Mouse (Mus musculus): Measurements from ENCODE around the gene Phkg2. TPM values are rescaled to one million over a fixed set of nuclear protein-coding genes. Genes with fewer than 3 reads are reported as not detected.
A peak's percentile ranks its signal among the peaks of the same experiment; 100 is the strongest.

Phkg2 gene
- polyA plus RNA-seq, 1 experiment from 2014 or later: 59.3 TPM

GRCm38 (mm10) chr7:127586149-127586548, 13.0 kb downstream of the Phkg2 start:
- Histone ChIP-seq H3K9ac (no peak overlapping the region), H3K9me3 (no peaks in the 10 kb centered on the region), H3K36me3 (peaks cover 38% of the 10 kb centered on the region), H3K4me1 (replicated peaks) (peaks cover 20% of the 10 kb centered on the region), H3K4me2 (no peak overlapping the region), H3K4me3 (no peak overlapping the region), H3K27me3 (no peaks in the 10 kb centered on the region), H3K27ac (replicated peaks) (no peak overlapping the region)
- 93% methylated on average over 6 of the region's 6 CpGs for WGBS
- no peak for ATAC-seq (ENCODE audit: low FRiP score, low read depth)

- Histone ChIP-seq H3K9me3 (no peaks in the 10 kb centered on the region), H3K9ac (peak overlapping the region; percentile 46; the same call in 1 of the 2 replicates), H3K4me1 (replicated peaks) (peaks cover 20% of the 10 kb centered on the region), H3K4me2 (peak overlapping the region; percentile 94), H3K27ac (replicated peaks) (0 out of 2 replicates have a peak overlapping the region, but pooled peaks have one; percentile 81), H3K27me3 (no peaks in the 10 kb centered on the region), H3K36me3 (peaks cover 39% of the 10 kb centered on the region), H3K4me3 (peak overlapping the region; percentile 84)
- 69% methylated on average over 5 of the region's 5 CpGs for WGBS
- no peak for ATAC-seq (ENCODE audit: low FRiP score, low read depth)
These were observed 14.1 kb downstream of the Phkg2 start for GRCm38 (mm10) chr7:127587196-127587595.

GRCm38 (mm10) chr7:127588011-127588871, 15.1 kb downstream of the Phkg2 start, which contains the start of the genes Ccdc189 and Rnf40:
Gene Ccdc189, minus strand, starts transcription at chr7:127588595.
Gene Rnf40, plus strand, starts transcription at chr7:127588767.
- peak within 1 kb of the TSS; percentile 84 for H3K4me3 ChIP-seq
- under 1% methylated on average over 50 of the region's 50 CpGs for WGBS
- H3K27ac ChIP-seq (replicated peaks): peak within 1 kb of the TSS; percentile 81
- H3K9ac ChIP-seq: peak within 1 kb of the TSS; percentile 81
- H3K4me1 ChIP-seq (replicated peaks): peaks cover 20% of the 10 kb centered on the region
- H3K36me3 ChIP-seq: peaks cover 39% of the 10 kb centered on the region
- no peaks in the 10 kb centered on the region for H3K27me3 ChIP-seq
- ATAC-seq (ENCODE audit: low FRiP score, low read depth): peak; percentile 97
- H3K9me3 ChIP-seq: no peaks in the 10 kb centered on the region
- H3K4me2 ChIP-seq: peak within 1 kb of the TSS; percentile 94

- Histone ChIP-seq H3K4me2 (peak overlapping the region; percentile 94), H3K4me1 (replicated peaks) (peaks cover 20% of the 10 kb centered on the region), H3K27ac (replicated peaks) (peak overlapping the region; percentile 81), H3K9me3 (no peaks in the 10 kb centered on the region), H3K9ac (peak overlapping the region; percentile 81), H3K36me3 (peaks cover 39% of the 10 kb centered on the region), H3K27me3 (no peaks in the 10 kb centered on the region), H3K4me3 (peak overlapping the region; percentile 84)
- 4% methylated on average over 29 of the region's 29 CpGs for WGBS
- ATAC-seq (ENCODE audit: low FRiP score, low read depth): no peak
These were observed 15.8 kb downstream of the Phkg2 start for GRCm38 (mm10) chr7:127588901-127589300.

GRCm38 (mm10) chr7:127589637-127590036, 16.5 kb downstream of the Phkg2 start:
- no peaks in the 10 kb centered on the region for H3K9me3 ChIP-seq
- no peak for ATAC-seq (ENCODE audit: low FRiP score, low read depth)
- H3K4me1 ChIP-seq (replicated peaks): peaks cover 20% of the 10 kb centered on the region
- H3K36me3 ChIP-seq: peaks cover 39% of the 10 kb centered on the region
- H3K4me2 ChIP-seq: peak overlapping the region; percentile 94
- no peak overlapping the region for H3K9ac ChIP-seq
- no peaks in the 10 kb centered on the region for H3K27me3 ChIP-seq
- no peak overlapping the region for H3K27ac ChIP-seq (replicated peaks)
- peak overlapping the region; percentile 84 for H3K4me3 ChIP-seq
- WGBS: 92% methylated on average over 9 of the region's 9 CpGs

GRCm38 (mm10) chr7:127591108-127591507, 18.0 kb downstream of the Phkg2 start:
- H3K36me3 ChIP-seq: peaks cover 51% of the 10 kb centered on the region
- 89% methylated on average over 10 of the region's 10 CpGs for WGBS
- peaks cover 20% of the 10 kb centered on the region for H3K4me1 ChIP-seq (replicated peaks)
- no peak overlapping the region for H3K27ac ChIP-seq (replicated peaks)
- H3K4me3 ChIP-seq: no peak overlapping the region
- no peak overlapping the region for H3K4me2 ChIP-seq
- ATAC-seq (ENCODE audit: low FRiP score, low read depth): no peak
- H3K9me3 ChIP-seq: no peaks in the 10 kb centered on the region
- no peak overlapping the region for H3K9ac ChIP-seq
- H3K27me3 ChIP-seq: no peaks in the 10 kb centered on the region

GRCm38 (mm10) chr7:127592575-127592974, 19.4 kb downstream of the Phkg2 start:
- H3K4me2 ChIP-seq: no peak overlapping the region
- H3K4me3 ChIP-seq: no peak overlapping the region
- H3K9me3 ChIP-seq: no peaks in the 10 kb centered on the region
- no peak overlapping the region for H3K9ac ChIP-seq
- peaks cover 65% of the 10 kb centered on the region for H3K36me3 ChIP-seq
- no peaks in the 10 kb centered on the region for H3K27me3 ChIP-seq
- no peak overlapping the region for H3K27ac ChIP-seq (replicated peaks)
- ATAC-seq (ENCODE audit: low FRiP score, low read depth): no peak
- WGBS: 93% methylated on average over 14 of the region's 14 CpGs
- H3K4me1 ChIP-seq (replicated peaks): peaks cover 14% of the 10 kb centered on the region

GRCm38 (mm10) chr7:127596747-127597146, 23.6 kb downstream of the Phkg2 start:
- Histone ChIP-seq H3K27ac (replicated peaks) (no peak overlapping the region), H3K4me1 (replicated peaks) (no peaks in the 10 kb centered on the region), H3K36me3 (peaks cover 92% of the 10 kb centered on the region), H3K9me3 (no peaks in the 10 kb centered on the region), H3K4me3 (no peak overlapping the region), H3K27me3 (no peaks in the 10 kb centered on the region), H3K9ac (no peak overlapping the region), H3K4me2 (no peak overlapping the region)
- ATAC-seq (ENCODE audit: low FRiP score, low read depth): no peak
- 96% methylated on average over 17 of the region's 17 CpGs for WGBS

GRCm38 (mm10) chr7:127600612-127601011, 27.5 kb downstream of the Phkg2 start:
- 96% methylated on average over 7 of the region's 7 CpGs for WGBS
- Histone ChIP-seq H3K4me3 (no peak overlapping the region), H3K27me3 (no peaks in the 10 kb centered on the region), H3K4me2 (no peak overlapping the region), H3K27ac (replicated peaks) (no peak overlapping the region), H3K36me3 (peaks cover 77% of the 10 kb centered on the region), H3K9ac (no peak overlapping the region), H3K9me3 (no peaks in the 10 kb centered on the region), H3K4me1 (replicated peaks) (no peaks in the 10 kb centered on the region)
- no peak for ATAC-seq (ENCODE audit: low FRiP score, low read depth)

- Histone ChIP-seq H3K9me3 (no peaks in the 10 kb centered on the region), H3K4me3 (no peak overlapping the region), H3K27me3 (no peaks in the 10 kb centered on the region), H3K9ac (no peak overlapping the region), H3K27ac (replicated peaks) (no peak overlapping the region), H3K4me2 (no peak overlapping the region), H3K4me1 (replicated peaks) (no peaks in the 10 kb centered on the region), H3K36me3 (peaks cover 70% of the 10 kb centered on the region)
- no peak for ATAC-seq (ENCODE audit: low FRiP score, low read depth)
- 85% methylated on average over 4 of the region's 4 CpGs for WGBS
These were observed 28.6 kb downstream of the Phkg2 start for GRCm38 (mm10) chr7:127601735-127602134.

GRCm38 (mm10) chr7:127602903-127603302, 29.8 kb downstream of the Phkg2 start:
- Histone ChIP-seq H3K4me1 (replicated peaks) (no peaks in the 10 kb centered on the region), H3K36me3 (peaks cover 71% of the 10 kb centered on the region), H3K27ac (replicated peaks) (no peak overlapping the region), H3K4me2 (no peak overlapping the region), H3K9ac (no peak overlapping the region), H3K9me3 (no peaks in the 10 kb centered on the region), H3K27me3 (no peaks in the 10 kb centered on the region), H3K4me3 (no peak overlapping the region)
- ATAC-seq (ENCODE audit: low FRiP score, low read depth): no peak
- 97% methylated on average over 2 of the region's 2 CpGs for WGBS

GRCm38 (mm10) chr7:127604256-127604655, 31.1 kb downstream of the Phkg2 start:
- H3K4me2 ChIP-seq: no peak overlapping the region
- H3K27ac ChIP-seq (replicated peaks): no peak overlapping the region
- no peaks in the 10 kb centered on the region for H3K27me3 ChIP-seq
- ATAC-seq (ENCODE audit: low FRiP score, low read depth): no peak
- peaks cover 72% of the 10 kb centered on the region for H3K36me3 ChIP-seq
- H3K4me3 ChIP-seq: no peak overlapping the region
- WGBS: 90% methylated on average over 10 of the region's 10 CpGs
- no peaks in the 10 kb centered on the region for H3K9me3 ChIP-seq
- H3K9ac ChIP-seq: no peak overlapping the region
- H3K4me1 ChIP-seq (replicated peaks): no peaks in the 10 kb centered on the region

Data from hindbrain, embryonic 15.5 days (tissue).